Mouse (Mus musculus) adipose tissue, adult 10 weeks (tissue): Measurements from ENCODE around the gene Gm45234. TPM values are rescaled to one million over a fixed set of nuclear protein-coding genes. Genes with fewer than 3 reads are reported as not detected.

Source experiments
- polyA plus RNA-seq: library from polyadenylated mRNA; stranded (reverse); fragments of 350-450 nt; fragmentation: Illumina TruSeq; extraction: RNeasy Lipid Tissue Mini Kit (QIAGEN cat#74804); gene quantifications from one replicate; pipeline ENCODE4 v1.2.3, GENCODE M21; 2014; ENCODE audit warnings: low read depth, low replicate concordance

The Gm45234 gene
- polyA plus RNA-seq: not detected

GRCm38 (mm10) chr6:124755831-124756595 lies at the start of gene Gm45234, which contains the start of gene Atn1:
Gm45234 (minus strand) TSS chr6:124756021.
Atn1 (minus strand) TSS chr6:124756524.

GRCm38 (mm10) chr6:124779222-124779983 lies 23.6 kb upstream of the Gm45234 start, which contains the start of gene Lrrc23:
Lrrc23 (minus strand) TSS chr6:124779727.

GRCm38 (mm10) chr6:124769101-124769765 lies 13.4 kb upstream of the Gm45234 start, which contains the start of gene Eno2:
Eno2 (minus strand) TSS chr6:124769673.

GRCm38 (mm10) chr6:124740888-124741761 lies 14.7 kb downstream of the Gm45234 start, which contains the start of gene Grcc10:
Grcc10 (minus strand) TSS chr6:124741374.

GRCm38 (mm10) chr6:124738511-124739023 lies 17.3 kb downstream of the Gm45234 start, which contains the start of gene Ptpn6:
Ptpn6 (minus strand) TSS chr6:124738714.

GRCm38 (mm10) chr6:124711824-124712782 lies 43.7 kb downstream of the Gm45234 start, which contains the start of the genes Emg1 and Phb2:
Emg1 (minus strand) TSS chr6:124712178.
Phb2 (plus strand) TSS chr6:124712336.

Other genes starting within 250 kb of the Gm45234 start
- 78.4 TPM for gene C1ra, start 243.6 kb downstream of the Gm45234 start, polyA plus RNA-seq
- gene C1s1, start 213.7 kb downstream of the Gm45234 start, polyA plus RNA-seq: 183 TPM
- gene C1rb, start 185.7 kb downstream of the Gm45234 start, polyA plus RNA-seq: not detected
- 5.6 TPM for gene C1s2, start 119.9 kb downstream of the Gm45234 start, polyA plus RNA-seq
- 75.1 TPM for gene Lpcat3, start 93.0 kb downstream of the Gm45234 start, polyA plus RNA-seq
- 55.2 TPM for gene Emg1, start 43.8 kb downstream of the Gm45234 start, polyA plus RNA-seq
- 129 TPM for gene Phb2, start 43.7 kb downstream of the Gm45234 start, polyA plus RNA-seq
- 24.1 TPM for gene Ptpn6, start 17.3 kb downstream of the Gm45234 start, polyA plus RNA-seq
- 210 TPM for gene Grcc10, start 14.6 kb downstream of the Gm45234 start, polyA plus RNA-seq
- gene Atn1, start 503 bp upstream of the Gm45234 start, polyA plus RNA-seq: 47.5 TPM
- gene Eno2, start 13.7 kb upstream of the Gm45234 start, polyA plus RNA-seq: 5.5 TPM
- gene Lrrc23, start 23.7 kb upstream of the Gm45234 start, polyA plus RNA-seq: 10.8 TPM
- 15.2 TPM for gene Spsb2, start 52.6 kb upstream of the Gm45234 start, polyA plus RNA-seq
- gene Tpi1, start 58.3 kb upstream of the Gm45234 start, polyA plus RNA-seq: 317 TPM
- gene Usp5, start 73.5 kb upstream of the Gm45234 start, polyA plus RNA-seq: 84.1 TPM
- gene Cdca3, start 73.5 kb upstream of the Gm45234 start, polyA plus RNA-seq: 9.8 TPM
- not detected for gene Gnb3, start 84.3 kb upstream of the Gm45234 start, polyA plus RNA-seq
- gene P3h3, start 101.7 kb upstream of the Gm45234 start, polyA plus RNA-seq: 18.1 TPM
- gene Gpr162, start 108.0 kb upstream of the Gm45234 start, polyA plus RNA-seq: 1.5 TPM
- gene Cd4, start 132.2 kb upstream of the Gm45234 start, polyA plus RNA-seq: 1.8 TPM
- 2.3 TPM for gene Lag3, start 155.7 kb upstream of the Gm45234 start, polyA plus RNA-seq
- 493 TPM for gene Ptms, start 164.1 kb upstream of the Gm45234 start, polyA plus RNA-seq
- gene Mlf2, start 175.4 kb upstream of the Gm45234 start, polyA plus RNA-seq: 206 TPM
- 105 TPM for gene Cops7a, start 209.5 kb upstream of the Gm45234 start, polyA plus RNA-seq
- gene Pianp, start 240.7 kb upstream of the Gm45234 start, polyA plus RNA-seq: 2.8 TPM